In genomic region chr12:23315186-23315585, GRCm38 (mm10) we compare ENCODE assay signal across 8 mouse cellular contexts.
DNase-seq lines count a peak whose midpoint lies in the region; ATAC-seq and TF ChIP-seq lines count a peak whose summit lies in the region.
"Not testable (repeated sequence)": the region's sequence is repeated elsewhere in the genome, so short reads cannot be mapped to it uniquely, and the experiment has no call there.

No protein-coding gene starts in this region.

- H3K36me3 ChIP-seq in embryonic facial prominence, embryonic 10.5 days (replicated peaks); hindbrain, embryonic 11.5 days (ENCODE audit: control insufficient read depth, insufficient read depth, low read length); liver, embryonic 16.5 days (ENCODE audit: control insufficient read depth, insufficient read depth); midbrain, postnatal 0 days (ENCODE audit: insufficient read depth, low read length): not testable (repeated sequence)

- H3K9me3 ChIP-seq in embryonic facial prominence, embryonic 10.5 days; hindbrain, embryonic 11.5 days (ENCODE audit: control insufficient read depth, low read length); liver, embryonic 16.5 days (replicated peaks; ENCODE audit: control insufficient read depth, low read length); midbrain, postnatal 0 days (ENCODE audit: low read length): not testable (repeated sequence)

- DNase-seq in NIH3T3 (ENCODE audit: low read depth), result peak; percentile 5
- DNase-seq in embryonic facial prominence, embryonic 10.5 days (ENCODE audit: low spot score), result peak; percentile 76
- DNase-seq in gastrocnemius, postnatal 10 days, result peak; percentile 2
- peak; percentile 52 for DNase-seq in hindbrain, embryonic 11.5 days (ENCODE audit: low spot score)
- peak; percentile 9 for DNase-seq in kidney, postnatal 10 days
- peak; percentile 0 for DNase-seq in midbrain, postnatal 0 days (ENCODE audit: low spot score)
- peak; percentile 1 for DNase-seq in thymus, postnatal 0 days (ENCODE audit: low spot score)

- peak; percentile 53; the same call in 1 of the 2 replicates for ATAC-seq in hindbrain, embryonic 11.5 days (ENCODE audit: low FRiP score)
- not testable (repeated sequence) for ATAC-seq in liver, embryonic 16.5 days (ENCODE audit: low read depth); midbrain, postnatal 0 days (ENCODE audit: low FRiP score)

- H3K27ac ChIP-seq in embryonic facial prominence, embryonic 10.5 days (replicated peaks), result 0 out of 2 replicates have a peak overlapping the region, but pooled peaks have one; percentile 54
- H3K27ac ChIP-seq in hindbrain, embryonic 11.5 days (ENCODE audit: low read depth, low read length); liver, embryonic 16.5 days (ENCODE audit: low read length); midbrain, postnatal 0 days (ENCODE audit: low read depth, low read length): not testable (repeated sequence)

- TF ChIP-seq CTCF in midbrain, postnatal 0 days (IDR thresholded peaks at IDR 0.05), result not testable (repeated sequence)

- H3K4me1 ChIP-seq in embryonic facial prominence, embryonic 10.5 days; hindbrain, embryonic 11.5 days (replicated peaks; ENCODE audit: control insufficient read depth, insufficient read depth, low read length); liver, embryonic 16.5 days (ENCODE audit: control insufficient read depth, low read depth, low read length); midbrain, postnatal 0 days (ENCODE audit: insufficient read depth, low read length): not testable (repeated sequence)

- peak overlapping the region; percentile 34 for H3K4me2 ChIP-seq in hindbrain, embryonic 11.5 days (replicated peaks; ENCODE audit: low read depth, low read length)
- peak overlapping the region; percentile 13; the same call in 1 of the 2 replicates for H3K4me2 ChIP-seq in liver, embryonic 16.5 days (ENCODE audit: low read depth, low read length)
- not testable (repeated sequence) for H3K4me2 ChIP-seq in midbrain, postnatal 0 days (ENCODE audit: low read depth, low read length, poor library complexity, severe bottlenecking)

- not testable (repeated sequence) for H3K9ac ChIP-seq in hindbrain, embryonic 11.5 days (ENCODE audit: low read depth, low read length); liver, embryonic 16.5 days (ENCODE audit: low read depth, low read length); midbrain, postnatal 0 days (replicated peaks; ENCODE audit: low read length, poor library complexity, severe bottlenecking)

- peak overlapping the region; percentile 58 for H3K4me3 ChIP-seq in embryonic facial prominence, embryonic 10.5 days
- H3K4me3 ChIP-seq in hindbrain, embryonic 11.5 days (ENCODE audit: low read depth, low read length), result peak overlapping the region; percentile 26
- not testable (repeated sequence) for H3K4me3 ChIP-seq in liver, embryonic 16.5 days (ENCODE audit: low read depth, low read length)
- peak overlapping the region; percentile 15; the same call in 1 of the 2 replicates for H3K4me3 ChIP-seq in midbrain, postnatal 0 days (ENCODE audit: low read depth, low read length)

- WGBS in embryonic facial prominence, embryonic 10.5 days, result under 1% methylated on average over 36 of the region's 38 CpGs
- WGBS in hindbrain, embryonic 11.5 days, result 1% methylated on average over 22 of the region's 38 CpGs
- 1% methylated on average over 21 of the region's 38 CpGs for WGBS in liver, embryonic 16.5 days (ENCODE audit: insufficient replicate concordance)
- WGBS in midbrain, postnatal 0 days, result 3% methylated on average over 19 of the region's 38 CpGs

- not testable (repeated sequence) for H3K27me3 ChIP-seq in embryonic facial prominence, embryonic 10.5 days (replicated peaks; ENCODE audit: low read depth, poor library complexity, severe bottlenecking); hindbrain, embryonic 11.5 days (ENCODE audit: control insufficient read depth, insufficient read depth, low read length); liver, embryonic 16.5 days (ENCODE audit: control insufficient read depth, insufficient read depth, low read depth, low read length); midbrain, postnatal 0 days (ENCODE audit: insufficient read depth, low read length)

Comparison
In these comparisons a context has a peak if more than half of its experiments do, and no peak if none do; other contexts are left out.
1. DNase-seq: peak in every context shown above with its lines; median percentile 76 in embryonic facial prominence, embryonic 10.5 days; 52 in hindbrain, embryonic 11.5 days; 9 in kidney, postnatal 10 days; 5 in NIH3T3; 2 in gastrocnemius, postnatal 10 days; 1 in thymus, postnatal 0 days; 0 in midbrain, postnatal 0 days.